ENCODE assay signal across 1 mouse cellular context in the genomic region with DNA sequence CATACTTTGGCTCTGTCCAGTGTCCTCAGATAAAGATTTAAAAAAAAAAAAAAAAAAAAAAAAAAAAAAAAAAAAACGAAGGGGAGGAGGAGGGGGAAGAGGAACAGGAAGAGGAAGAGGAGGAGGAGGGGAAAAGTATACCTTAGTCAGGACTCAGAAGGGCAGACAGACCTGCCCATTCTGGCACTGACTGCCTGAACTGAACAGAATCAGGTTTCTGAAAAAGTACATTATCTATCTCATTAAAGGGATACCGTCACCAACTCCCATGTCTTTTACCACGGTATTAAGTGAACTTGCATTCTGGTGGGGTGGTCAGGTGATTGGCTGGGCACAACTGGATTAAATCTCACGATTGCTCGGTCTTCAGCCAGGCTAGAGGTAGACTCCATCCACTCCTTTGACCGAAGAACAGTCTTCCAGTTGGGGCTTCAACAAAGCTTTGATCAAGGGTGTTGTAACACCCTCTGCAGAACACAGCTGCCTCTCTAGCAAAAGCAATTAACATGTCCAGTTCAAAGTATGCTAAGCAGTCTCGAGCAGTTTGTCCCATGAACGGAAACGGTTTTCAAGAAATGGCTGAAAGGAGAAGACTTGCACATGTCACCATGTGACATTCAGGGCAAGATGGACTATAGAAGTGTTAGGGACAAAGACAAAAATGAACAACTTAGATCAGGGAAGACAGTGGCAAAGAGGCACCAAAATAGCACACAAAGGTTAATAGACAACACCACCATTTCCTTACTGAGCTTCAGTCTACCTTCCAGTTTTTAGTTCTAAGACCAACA.
TF ChIP-seq lines count a peak whose summit lies in the region.

No protein-coding gene starts in this region.

TF ChIP-seq in CH12.LX, 34 proteins besides CTCF, POLR2A, EP300 and RAD21 (continued from another document):
- TF ChIP-seq TBP (conservative IDR thresholded peaks at IDR 0.05; ENCODE audit: low read depth, low read length) (0 out of 2 replicates have a peak, but pooled peaks have one; percentile 59), ETS1 (conservative IDR thresholded peaks at IDR 0.05; ENCODE audit: low read depth, low read length) (no peak), RCOR1 (conservative IDR thresholded peaks at IDR 0.05; ENCODE audit: low read depth, low read length) (no peak), POLR2AphosphoS2 (IDR thresholded peaks at IDR 0.05; ENCODE audit: low read depth, low read length) (no peak), MAFK (IDR thresholded peaks at IDR 0.05; ENCODE audit: insufficient replicate concordance, low read length) (0 out of 2 replicates have a peak, but pooled peaks have one; percentile 21), CHD2 (IDR thresholded peaks at IDR 0.05; ENCODE audit: low read length) (peak; percentile 72; the same call in 1 of the 2 replicates), SMC3 (IDR thresholded peaks at IDR 0.05; ENCODE audit: low read depth, low read length) (no peak), ZMIZ1 (IDR thresholded peaks at IDR 0.05; ENCODE audit: low read depth, low read length) (no peak), IRF4 (IDR thresholded peaks at IDR 0.05; ENCODE audit: low read depth, low read length) (peak; percentile 8; the same call in 1 of the 2 replicates), GABPA (IDR thresholded peaks at IDR 0.05; ENCODE audit: insufficient replicate concordance, low read depth, low read length) (no peak), JUND (conservative IDR thresholded peaks at IDR 0.05; ENCODE audit: low read depth, low read length) (no peak), HCFC1 (IDR thresholded peaks at IDR 0.05; ENCODE audit: low read depth, low read length) (peak; percentile 74), MAZ (IDR thresholded peaks at IDR 0.05; ENCODE audit: low read depth, low read length) (peak; percentile 46; the same call in 1 of the 2 replicates), KAT2A (IDR thresholded peaks at IDR 0.05; ENCODE audit: insufficient replicate concordance, low read length) (no peak)
TF ChIP-seq in CH12.LX: peak in this region for 16.
